Mouse (Mus musculus): ENCODE measurements around the gene Actr1b. TPM values are rescaled to one million over a fixed set of nuclear protein-coding genes. Genes with fewer than 3 reads are reported as not detected.
A peak's percentile ranks its signal among the peaks of the same experiment; 100 is the strongest.
"Not testable (repeated sequence)": the region's sequence is repeated elsewhere in the genome, so short reads cannot be mapped to it uniquely, and the experiment has no call there.

Gene Actr1b
- total RNA-seq, 4 experiments from 2014 or later = 141 to 162 (median 147) TPM

- DNase-seq (ENCODE audit: low spot score in 2 of 2) = no peak
Observed at GRCm38 (mm10) chr1:36707166-36707565, 7.1 kb downstream of the Actr1b start.

GRCm38 (mm10) chr1:36697030-36697429 is 17.2 kb downstream of the Actr1b start:
- no peak for DNase-seq (ENCODE audit: low spot score in 2 of 2)

DNA sequence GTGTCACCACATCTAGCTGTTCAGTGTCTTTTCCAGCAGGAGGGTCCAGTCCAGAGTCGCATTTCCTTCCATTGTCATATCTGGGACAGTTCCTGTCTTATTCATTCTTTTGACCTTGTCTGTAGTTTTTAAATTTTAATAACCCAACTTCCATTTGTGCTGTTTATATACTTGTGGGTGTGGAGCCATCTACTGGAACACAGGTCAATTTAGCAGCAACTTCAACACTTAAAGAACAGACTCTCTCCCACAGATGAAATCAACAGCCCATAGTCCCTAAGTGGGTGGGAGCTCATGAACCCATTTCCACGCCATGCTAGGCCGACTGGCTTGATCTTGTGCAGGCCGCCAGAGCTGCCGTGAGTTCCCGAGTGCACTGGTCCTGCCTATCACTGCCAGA is 17.8 kb downstream of the Actr1b start:
- DNase-seq (ENCODE audit: low spot score in 2 of 2) = no peak

DNA sequence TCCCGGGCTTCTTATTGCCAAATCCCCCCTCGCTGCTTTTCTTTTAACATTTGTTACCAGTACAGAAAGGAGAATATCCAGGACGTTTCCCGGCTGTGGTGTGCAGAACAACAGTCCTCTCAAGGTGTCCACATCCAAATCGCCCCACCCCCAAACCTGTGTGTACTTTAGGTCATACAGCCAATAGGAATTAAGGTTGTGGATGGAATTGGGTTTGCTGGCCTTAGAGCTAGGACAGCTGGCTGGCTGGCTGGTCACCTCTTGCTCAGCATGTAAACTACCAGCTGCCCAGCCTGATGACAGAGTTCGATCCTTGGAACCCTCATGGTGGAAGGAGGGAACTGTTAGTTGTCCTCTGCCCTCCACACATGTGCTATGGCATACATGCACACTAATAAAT is 19.4 kb downstream of the Actr1b start:
- DNase-seq (ENCODE audit: low spot score in 2 of 2) = no peak

DNA sequence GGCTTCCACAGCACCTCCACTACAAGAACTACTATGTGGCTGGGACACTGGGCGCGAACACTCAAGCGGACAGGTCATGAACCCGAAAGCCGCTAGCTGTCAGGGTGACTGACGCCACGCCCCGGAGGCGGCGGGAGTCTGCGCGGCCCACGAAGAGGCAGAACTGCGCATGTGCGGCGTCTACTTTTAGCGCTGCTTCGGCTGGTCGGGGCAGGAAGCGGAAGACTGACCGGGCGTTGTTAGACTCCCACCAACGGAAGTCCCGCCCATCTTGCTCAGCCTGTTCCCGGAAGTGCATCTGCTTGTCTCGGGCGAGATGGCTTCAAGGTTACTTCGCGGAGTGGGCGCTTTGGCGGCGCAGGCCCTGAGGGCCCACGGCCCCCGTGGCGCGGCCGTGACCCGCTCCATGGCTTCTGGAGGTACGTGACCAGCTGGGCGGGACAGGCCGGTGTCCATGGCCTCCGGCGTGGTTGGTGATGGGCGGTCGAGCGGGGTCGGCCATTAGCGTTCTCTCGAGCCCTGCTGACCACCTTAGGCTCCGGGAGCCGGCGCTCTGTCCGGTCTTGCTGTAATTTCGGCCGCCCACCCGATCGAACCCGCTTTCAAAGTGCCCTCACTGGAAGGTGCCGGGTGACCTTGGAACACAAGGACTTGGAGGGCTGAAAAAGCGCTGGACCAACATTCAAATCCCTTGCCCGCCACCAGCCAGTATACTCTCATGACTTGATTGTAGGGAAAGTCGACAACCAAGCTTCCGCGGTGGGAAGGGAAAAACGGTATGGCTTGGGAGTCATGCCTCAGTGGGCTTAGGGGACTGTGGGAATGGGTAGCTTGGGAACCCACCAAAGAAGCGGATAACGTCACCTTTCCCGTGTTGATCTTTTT is 22.7 kb downstream of the Actr1b start, which contains the start of gene Cox5b:
Gene Cox5b (plus strand): TSS at position 179 of the 885 bp plus-strand sequence.
- DNase-seq (ENCODE audit: low spot score in 2 of 2) = peak; percentile 90 to 96

DNA sequence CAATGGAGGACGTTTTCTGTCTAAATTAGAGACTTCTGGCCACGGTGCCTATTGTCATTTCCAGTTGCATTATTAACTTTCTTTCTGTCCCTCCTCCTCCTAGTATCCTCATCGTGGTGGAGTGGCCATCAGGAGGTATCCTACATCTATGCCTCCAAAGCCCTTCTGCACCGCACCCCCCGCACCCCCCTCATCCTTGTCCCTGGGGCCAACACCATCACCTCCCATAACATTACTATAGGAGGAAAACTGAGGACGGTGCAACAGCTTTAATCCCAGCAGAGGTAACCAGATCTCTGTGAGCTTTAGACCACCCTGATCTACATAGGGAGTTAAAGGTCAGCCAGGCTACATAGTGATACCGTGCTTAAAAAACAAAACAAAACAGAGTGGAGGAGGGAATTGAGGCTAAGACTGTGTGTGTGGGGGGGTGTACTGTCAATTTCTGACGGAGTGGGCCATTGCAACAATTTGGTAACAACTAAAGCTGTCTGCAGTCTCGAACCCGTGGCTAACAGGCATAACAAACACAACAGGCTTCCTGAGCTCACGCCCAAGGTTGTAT is 23.5 kb downstream of the Actr1b start:
- DNase-seq (ENCODE audit: low spot score in 2 of 2) = no peak

- DNase-seq (ENCODE audit: low spot score in 2 of 2) = peak; percentile 62 to 64
Observed at GRCm38 (mm10) chr1:36683810-36684467, 30.3 kb downstream of the Actr1b start.

- DNase-seq (ENCODE audit: low spot score in 2 of 2) = no peak
Observed at GRCm38 (mm10) chr1:36682620-36683355, 31.4 kb downstream of the Actr1b start, which contains the start of gene Fam178b. TSS of gene Fam178b (minus strand) at chr1:36683183.

GRCm38 (mm10) chr1:36680893-36681292 is 33.3 kb downstream of the Actr1b start:
- DNase-seq (ENCODE audit: low spot score in 2 of 2) = no peak

GRCm38 (mm10) chr1:36674936-36675335 is 39.3 kb downstream of the Actr1b start:
- DNase-seq (ENCODE audit: low spot score in 2 of 2) = no peak

GRCm38 (mm10) chr1:36672648-36673350 is 41.4 kb downstream of the Actr1b start:
- DNase-seq (ENCODE audit: low spot score in 2 of 2) = no peak

GRCm38 (mm10) chr1:36671260-36671659 is 43.0 kb downstream of the Actr1b start:
- DNase-seq (ENCODE audit: low spot score in 2 of 2) = no peak

DNA sequence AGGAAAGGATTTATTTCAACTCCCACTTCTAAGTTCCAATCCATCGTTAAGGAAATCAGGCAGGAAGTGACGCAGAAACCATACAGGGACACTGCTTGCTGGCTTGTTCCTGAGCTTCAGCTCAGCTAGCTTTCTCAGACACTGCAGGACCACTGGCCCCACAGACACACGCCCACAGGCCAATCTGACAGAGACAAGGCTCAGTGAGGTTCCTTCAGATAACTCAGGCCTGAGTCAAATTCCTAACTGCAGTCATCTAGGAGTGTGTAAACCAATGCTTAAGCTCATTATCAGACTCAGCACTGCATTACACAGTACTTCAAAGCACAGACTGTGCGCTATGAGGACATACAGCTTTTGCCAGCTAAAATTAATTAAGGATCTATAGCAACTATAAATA is 44.0 kb downstream of the Actr1b start:
- no peak for DNase-seq (ENCODE audit: low spot score in 2 of 2)

DNA sequence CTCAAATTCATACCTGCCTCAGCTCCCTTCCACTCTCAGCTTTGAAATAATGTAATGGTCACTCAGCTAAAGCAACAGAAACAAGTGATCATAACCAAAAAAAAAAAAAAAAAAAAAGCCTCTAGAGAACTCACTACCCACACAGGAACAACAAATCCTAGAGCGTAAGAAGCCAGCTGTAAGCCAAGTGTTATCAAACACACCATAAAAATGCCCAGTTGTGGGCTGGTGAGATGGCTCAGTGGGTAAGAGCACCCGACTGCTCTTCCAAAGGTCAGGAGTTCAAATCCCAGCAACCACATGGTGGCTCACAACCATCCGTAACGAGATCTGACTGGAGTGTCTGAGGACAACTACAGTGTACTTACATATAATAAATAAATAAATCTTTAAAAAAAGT is 46.2 kb downstream of the Actr1b start:
- DNase-seq (ENCODE audit: low spot score in 2 of 2) = not testable (repeated sequence)

DNA sequence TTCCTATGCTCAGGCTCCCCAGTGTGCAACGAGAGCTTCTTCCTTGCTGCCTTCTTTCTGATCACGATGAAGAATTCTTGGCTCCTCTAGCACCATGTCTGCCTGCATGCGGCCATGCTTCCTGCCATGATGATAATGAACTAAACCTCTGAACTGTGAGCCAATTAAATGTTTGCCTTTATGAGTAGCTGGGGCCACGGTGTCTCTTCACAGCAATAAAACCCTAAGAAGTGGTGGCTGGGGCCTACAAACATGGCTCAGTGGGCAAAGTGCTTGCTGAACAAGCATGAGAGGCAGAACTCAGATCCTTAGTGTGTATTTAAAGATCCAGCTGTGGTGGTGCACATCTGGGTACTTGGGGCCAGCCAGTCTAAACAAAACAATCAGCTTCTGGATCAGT is 48.3 kb downstream of the Actr1b start:
- no peak for DNase-seq (ENCODE audit: low spot score in 2 of 2)

GRCm38 (mm10) chr1:36665165-36665723 is 49.0 kb downstream of the Actr1b start:
- no peak for DNase-seq (ENCODE audit: low spot score in 2 of 2)

- no peak for DNase-seq (ENCODE audit: low spot score in 2 of 2)
Observed at GRCm38 (mm10) chr1:36664457-36664856, 49.8 kb downstream of the Actr1b start.

DNA sequence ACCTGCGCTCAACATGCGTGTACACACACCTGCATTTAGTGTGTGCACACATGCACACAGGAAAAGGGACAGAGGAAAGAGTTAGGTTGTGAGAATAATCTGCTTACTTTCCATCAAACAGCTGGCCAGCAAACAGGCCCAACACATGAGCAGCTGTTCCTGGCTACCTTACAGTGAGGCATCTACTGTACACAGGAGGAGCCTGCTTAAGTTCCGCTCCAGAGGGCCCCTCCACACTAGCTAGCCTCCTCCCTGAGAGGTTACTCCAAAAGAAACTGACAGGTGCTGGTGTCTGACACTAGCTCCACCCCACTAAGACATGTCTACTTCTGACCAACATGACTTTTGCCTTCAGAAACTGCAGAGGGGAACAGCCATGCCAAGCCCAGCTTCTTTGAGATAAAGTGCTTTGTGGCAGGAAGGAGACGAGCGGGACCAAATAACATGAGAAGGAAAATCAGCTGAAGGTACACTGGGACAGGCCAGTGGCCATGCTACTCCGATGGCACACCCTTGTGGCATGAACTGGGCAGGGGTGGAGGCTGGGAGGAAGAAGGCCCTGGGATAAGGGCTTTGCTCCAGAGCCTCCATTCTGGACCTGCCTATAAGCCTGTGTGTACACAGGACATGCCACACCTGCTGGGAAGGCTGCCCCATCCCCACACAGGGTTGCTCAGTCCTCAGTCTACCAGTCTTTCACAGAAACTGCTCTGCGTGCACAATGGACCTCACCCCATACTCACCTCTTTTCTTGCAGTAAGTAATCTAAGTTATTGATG is 55.4 kb downstream of the Actr1b start:
- DNase-seq (ENCODE audit: low spot score in 2 of 2) = no peak

DNA sequence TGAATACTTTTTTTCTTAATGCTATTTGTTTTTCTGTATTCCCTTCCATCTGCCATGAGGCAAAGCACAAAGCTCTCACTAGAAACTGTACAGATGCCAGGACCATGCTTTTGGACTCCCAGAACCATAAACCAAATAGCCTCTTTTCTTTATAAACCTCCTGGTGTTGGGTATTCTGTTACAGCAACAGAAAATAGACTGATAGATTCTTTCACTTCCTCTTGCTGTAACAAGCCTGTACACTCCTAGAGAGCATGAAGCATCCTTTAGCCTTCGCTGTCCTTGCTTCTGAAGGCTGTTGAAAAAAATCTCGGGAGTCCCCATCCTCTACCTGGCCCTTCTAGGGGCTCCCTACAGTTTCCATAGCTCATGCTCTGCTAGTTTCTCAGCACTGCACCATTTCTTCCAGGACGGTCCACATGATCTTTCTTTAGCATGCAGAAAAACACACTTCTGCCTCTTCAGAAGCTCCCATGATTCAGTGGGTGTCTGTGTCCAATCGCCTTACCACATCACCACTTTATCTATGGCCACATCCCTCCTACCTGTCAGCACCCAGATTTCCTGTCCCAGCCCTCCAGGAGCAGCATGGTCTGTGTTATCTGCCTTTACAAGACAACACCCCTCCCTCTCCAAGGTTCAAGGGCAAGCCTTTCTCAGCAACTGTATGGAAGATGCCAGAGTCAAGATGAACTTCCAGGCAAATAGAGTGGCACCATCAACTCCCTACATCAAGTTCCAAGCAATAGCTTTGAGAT is 56.4 kb downstream of the Actr1b start:
- no peak for DNase-seq (ENCODE audit: low spot score in 2 of 2)

All from gastrocnemius, adult 8-10 months (tissue).